Mouse (Mus musculus): ENCODE results near the gene Fkbpl.
A peak's percentile ranks its signal among the peaks of the same experiment; 100 is the strongest.

The Fkbpl gene

GRCm38 (mm10) chr17:34644608-34645007, at the start of gene Fkbpl:
Gene Fkbpl (plus strand): TSS chr17:34644764.
- DNase-seq (ENCODE audit: low spot score), result peak; percentile 92

- no peak for DNase-seq (ENCODE audit: low spot score)
These were observed 48.5 kb upstream of the Fkbpl start for GRCm38 (mm10) chr17:34596098-34596497.

DNA sequence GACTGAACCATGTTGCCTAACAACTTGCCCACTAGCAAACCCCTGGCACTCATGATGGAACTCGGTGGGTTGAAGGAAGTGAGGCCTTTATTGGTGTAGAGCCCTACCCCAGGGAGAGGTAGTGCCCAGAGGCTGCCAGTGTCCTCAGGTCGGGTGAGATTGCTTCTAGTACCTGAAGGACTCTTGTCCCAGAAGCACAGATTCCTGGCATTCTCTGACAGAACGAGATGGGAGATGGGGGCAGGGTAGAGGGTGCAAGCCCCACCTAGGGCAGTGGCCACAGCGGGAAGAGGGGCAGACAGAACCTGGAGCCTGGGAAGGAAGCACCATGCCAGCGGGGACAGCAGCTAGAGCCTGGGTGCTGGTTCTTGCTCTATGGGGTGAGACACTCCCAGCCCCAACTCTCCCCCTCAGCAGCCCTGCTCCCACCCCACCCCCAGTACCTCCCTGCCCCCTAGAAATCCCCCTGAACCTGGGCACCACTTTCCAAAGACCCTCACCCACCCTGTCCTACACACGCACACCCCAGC, 46.9 kb upstream of the Fkbpl start, which contains the start of gene Ager:
Gene Ager (plus strand): TSS at position 297 of the 530 bp plus-strand sequence.
- no peak for DNase-seq (ENCODE audit: low spot score)

DNA sequence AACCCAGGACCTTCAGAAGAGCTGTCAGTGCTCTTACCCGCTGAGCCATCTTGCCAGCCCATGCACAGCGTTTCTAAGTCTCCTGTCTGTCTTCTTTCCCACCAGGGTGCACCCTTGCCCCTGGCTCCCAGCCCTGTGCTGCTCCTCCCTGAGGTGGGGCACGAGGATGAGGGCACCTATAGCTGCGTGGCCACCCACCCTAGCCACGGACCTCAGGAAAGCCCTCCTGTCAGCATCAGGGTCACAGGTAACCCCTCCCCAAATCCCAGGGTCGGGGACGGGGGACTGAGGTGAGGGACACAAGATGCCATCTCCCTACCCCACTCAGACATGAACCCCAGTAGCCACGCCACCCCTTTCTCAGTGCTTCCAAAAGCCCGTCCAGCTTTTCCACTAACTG, 44.7 kb upstream of the Fkbpl start:
- DNase-seq (ENCODE audit: low spot score), result no peak

DNA sequence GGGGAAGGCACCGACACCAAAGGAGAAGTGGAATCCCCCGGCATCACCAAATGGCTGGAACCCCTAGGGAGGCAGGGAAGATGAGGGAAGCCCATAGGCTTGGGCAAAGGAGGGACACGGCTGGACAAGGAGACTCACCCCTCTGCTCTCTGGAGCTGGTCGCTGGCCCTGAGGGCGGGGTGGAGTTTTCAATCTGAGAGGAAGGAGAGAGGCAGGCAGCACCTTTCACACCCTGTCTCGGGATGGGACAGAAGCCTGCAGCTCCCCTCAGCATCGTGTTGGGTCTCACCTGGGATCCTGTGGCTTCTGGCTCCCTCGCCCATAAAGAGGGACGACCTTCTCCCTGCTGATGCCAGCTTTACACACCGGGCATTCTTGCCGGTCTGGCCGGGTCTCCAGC, 42.8 kb upstream of the Fkbpl start:
- DNase-seq (ENCODE audit: low spot score), result no peak

GRCm38 (mm10) chr17:34603375-34604060, 41.0 kb upstream of the Fkbpl start, which contains the start of gene Rnf5:
Gene Rnf5 (minus strand): TSS chr17:34603690.
- peak; percentile 99 for DNase-seq (ENCODE audit: low spot score)

DNA sequence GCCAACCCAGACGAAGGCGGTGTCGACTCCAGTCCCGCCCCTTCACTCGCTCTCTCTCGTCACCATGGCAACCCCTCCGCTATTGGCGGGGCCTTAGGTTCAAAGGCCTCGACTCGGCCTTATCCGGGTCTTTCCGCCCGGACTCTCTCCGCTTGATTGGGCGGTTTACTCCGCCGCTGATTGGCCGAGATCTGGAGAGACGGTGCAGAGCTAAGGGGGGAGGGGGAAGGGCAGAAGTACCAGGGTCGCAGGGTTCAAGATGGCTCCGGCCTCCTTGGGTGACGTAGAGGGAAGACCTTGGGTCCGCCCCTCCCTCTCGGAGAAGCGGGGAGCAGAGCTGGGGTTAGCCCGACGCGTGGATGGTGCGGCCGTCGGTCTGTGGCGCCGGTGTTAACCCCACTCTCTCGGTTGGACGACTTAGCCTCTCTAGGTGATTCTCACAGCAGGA, 40.5 kb upstream of the Fkbpl start, which contains the start of gene Agpat1:
Gene Agpat1 (plus strand): TSS at position 202 of the 448 bp plus-strand sequence.
- peak; percentile 99 for DNase-seq (ENCODE audit: low spot score)

DNA sequence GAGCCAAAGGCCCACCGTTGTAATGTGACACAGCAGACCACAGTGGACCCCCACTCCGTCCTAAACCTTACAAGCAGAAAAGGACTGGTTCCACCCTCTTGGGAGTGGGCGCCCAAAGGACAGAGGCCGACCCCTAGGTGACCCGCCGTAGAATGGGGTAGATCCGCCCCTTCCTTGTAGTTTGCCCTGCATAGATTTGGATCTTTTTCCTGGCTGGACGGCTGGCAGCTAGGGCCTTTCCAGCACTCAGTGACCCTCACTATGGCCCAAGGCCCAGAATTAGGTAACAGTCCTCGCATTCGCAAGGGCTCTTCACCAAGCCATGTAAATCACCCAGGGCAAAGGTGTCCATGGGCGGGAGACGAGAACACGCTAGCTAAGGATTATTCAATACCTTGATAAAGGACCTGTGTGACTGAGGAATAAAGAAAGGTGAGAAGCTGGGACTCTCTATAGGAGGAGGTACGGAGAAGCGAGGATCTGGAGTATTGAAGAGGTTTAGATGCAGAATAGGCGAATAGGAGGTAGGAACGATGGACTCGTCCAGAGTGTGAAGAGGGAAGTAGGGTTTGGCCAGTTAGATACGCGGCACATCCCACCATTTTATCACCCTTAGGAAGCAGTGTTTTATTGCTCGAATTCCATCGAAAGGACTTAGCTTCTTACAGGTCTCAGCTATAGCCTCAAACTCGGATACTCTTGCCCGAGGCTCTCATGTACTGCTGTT, 39.9 kb upstream of the Fkbpl start:
- DNase-seq (ENCODE audit: low spot score), result no peak

DNA sequence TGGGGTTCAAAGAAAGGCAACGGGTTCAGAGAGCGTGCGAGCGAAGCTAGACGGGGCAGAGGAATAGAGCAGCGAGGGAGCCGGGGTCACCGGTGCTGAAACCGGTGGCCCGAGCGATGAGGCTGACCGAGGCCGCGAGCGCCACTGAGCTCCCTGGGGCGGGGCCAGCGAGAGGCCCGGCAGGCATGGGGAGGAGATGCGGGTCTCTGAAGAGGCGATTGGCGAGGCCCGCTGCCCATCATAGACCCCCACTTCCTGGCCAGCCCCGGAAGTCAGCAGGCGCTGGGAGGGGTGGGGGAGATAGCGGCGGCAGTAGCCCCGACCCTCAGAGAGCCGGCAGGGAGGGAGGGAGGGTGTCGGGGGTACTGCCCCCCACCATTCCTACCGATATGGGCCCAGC, 39.0 kb upstream of the Fkbpl start:
- peak; percentile 95 for DNase-seq (ENCODE audit: low spot score)

GRCm38 (mm10) chr17:34606186-34607039, 38.2 kb upstream of the Fkbpl start:
- DNase-seq (ENCODE audit: low spot score), result no peak

DNA sequence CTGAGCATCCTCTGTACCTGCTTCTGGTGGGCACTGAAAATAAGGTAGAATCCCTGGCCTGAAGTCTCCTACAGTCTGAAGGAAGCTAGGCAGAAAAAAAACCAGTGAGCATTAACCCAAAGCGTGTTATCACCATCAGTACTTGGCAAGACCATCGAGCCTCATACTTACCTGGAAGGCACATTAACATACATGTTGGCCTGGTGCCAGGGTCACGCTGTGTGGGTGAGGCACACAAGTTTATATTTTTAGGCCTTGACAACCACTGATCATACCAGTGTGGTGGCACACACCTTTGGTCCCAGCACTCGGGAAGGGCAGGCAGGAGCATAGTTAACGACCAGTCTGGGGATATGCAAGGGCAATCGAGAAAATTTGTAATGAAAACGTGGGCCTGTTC, 36.6 kb upstream of the Fkbpl start:
- DNase-seq (ENCODE audit: low spot score), result no peak

- DNase-seq (ENCODE audit: low spot score), result no peak
These were observed 33.5 kb upstream of the Fkbpl start for GRCm38 (mm10) chr17:34611050-34611449.

- DNase-seq (ENCODE audit: low spot score), result no peak
These were observed 31.4 kb upstream of the Fkbpl start for GRCm38 (mm10) chr17:34613054-34613645.

- DNase-seq (ENCODE audit: low spot score), result no peak
These were observed 30.7 kb upstream of the Fkbpl start for GRCm38 (mm10) chr17:34613830-34614229.

DNA sequence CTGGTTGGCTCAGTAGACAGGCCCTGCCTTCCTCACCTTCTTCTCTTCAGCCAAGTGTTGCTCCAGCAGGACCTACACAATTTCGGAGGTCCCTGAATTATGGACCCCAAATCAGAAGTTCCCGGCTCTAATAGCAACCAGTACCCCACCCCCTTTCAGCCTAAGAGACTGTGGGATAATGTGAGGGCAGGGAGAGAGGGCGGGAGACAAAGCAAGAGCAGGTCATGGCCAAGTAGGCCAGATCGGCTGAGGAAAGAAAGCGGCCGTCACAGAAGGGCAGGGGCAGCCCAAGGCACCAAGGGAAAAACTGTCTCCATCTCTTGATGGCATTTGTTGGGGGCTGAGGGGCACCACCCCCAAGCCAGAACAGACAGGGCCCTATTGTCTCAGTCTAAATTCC, 28.7 kb upstream of the Fkbpl start, which contains the start of gene Egfl8:
Gene Egfl8 (minus strand): TSS at position 101 of the 400 bp plus-strand sequence.
- no peak for DNase-seq (ENCODE audit: low spot score)

GRCm38 (mm10) chr17:34618999-34619398, 25.6 kb upstream of the Fkbpl start:
- no peak for DNase-seq (ENCODE audit: low spot score)

- DNase-seq (ENCODE audit: low spot score), result no peak
These were observed 23.6 kb upstream of the Fkbpl start for GRCm38 (mm10) chr17:34621006-34621405.

GRCm38 (mm10) chr17:34623161-34623560, 21.4 kb upstream of the Fkbpl start:
- no peak for DNase-seq (ENCODE audit: low spot score)

- DNase-seq (ENCODE audit: low spot score), result no peak
These were observed 19.6 kb upstream of the Fkbpl start for GRCm38 (mm10) chr17:34624981-34625380.

DNA sequence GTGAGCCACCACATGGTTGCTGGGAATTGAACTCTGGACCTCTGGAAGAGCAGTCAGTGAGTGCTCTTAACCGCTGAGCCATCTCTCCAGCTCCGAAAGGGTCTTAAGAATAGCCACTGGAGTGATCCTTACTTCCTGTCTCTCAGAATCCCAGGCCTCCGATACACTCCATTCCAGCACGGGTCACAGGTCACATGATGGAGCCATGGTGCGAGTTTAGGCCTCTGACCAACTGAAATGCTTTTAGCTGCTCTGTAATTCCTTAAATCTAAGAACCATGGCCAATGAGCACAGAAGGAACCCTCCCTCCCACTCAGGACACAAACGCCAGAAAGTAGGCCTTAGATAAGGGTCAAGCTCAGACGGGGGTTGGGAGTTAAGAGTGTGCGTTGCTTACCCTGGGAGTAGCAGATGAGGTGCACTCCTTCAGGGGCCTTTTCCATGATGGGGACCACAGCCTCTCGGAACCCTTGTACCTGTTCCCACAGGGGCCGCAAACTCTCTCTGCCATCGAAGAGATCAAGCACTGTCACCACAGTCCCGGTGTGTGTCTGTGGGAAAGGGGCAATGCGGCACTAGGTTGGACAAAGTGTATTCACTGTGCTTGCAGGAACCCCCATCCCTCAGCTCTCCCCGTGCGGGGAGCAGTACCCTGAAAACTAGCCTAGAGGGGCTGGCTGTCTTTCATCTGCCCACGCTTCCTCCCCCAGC, 18.3 kb upstream of the Fkbpl start:
- no peak for DNase-seq (ENCODE audit: low spot score)

DNA sequence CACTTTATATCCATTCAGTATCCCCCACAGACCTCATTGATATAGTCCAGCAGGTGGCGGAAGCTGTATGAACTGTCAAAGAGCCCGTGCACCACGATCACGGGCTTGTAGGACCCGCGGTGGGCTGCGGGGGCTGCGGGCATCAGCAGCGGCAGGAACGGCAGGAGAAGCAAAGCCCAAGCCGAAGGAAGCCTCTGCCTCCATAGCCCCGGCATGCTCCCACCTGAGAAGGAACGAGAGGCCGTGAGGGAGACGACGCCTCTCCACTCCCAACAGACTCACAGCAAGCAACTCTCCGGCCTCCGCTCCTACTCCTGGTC, 17.8 kb upstream of the Fkbpl start:
- DNase-seq (ENCODE audit: low spot score), result no peak

Data from ovary, adult 18-20 months (tissue).